Mouse (Mus musculus): ENCODE data around the gene Ctrl. TPM values are rescaled to one million over a fixed set of nuclear protein-coding genes. Genes with fewer than 3 reads are reported as not detected.
"Not testable (repeated sequence)": the region's sequence is repeated elsewhere in the genome, so short reads cannot be mapped to it uniquely, and the experiment has no call there.

The Ctrl gene
- polyA plus RNA-seq (2015; fragmentation: Nextera tagmentation; extraction: Ambion mirVana), result 0.63 and 1.4 TPM in 2 replicates

DNA sequence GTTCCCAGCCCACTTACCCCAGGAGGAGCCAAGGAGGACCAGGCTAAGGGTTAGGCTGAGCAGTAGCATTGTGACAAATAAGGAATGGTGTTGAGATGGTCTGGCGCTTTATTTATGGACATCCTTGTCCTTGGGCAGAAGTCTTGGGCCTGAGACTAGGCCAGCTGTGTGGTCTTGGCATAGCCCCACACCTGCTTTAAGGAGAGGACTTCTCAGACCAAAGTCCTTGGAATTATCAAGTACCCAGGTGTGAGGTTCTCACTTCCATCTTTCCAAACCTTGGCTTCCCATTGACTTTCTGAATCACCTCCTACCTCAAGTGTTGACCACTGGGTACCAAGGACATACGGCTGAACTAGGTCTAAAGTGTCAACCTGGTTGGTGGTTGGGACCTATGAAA lies at the start of gene Ctrl:
TSS of gene Ctrl (minus strand) at position 101 of the 400 bp plus-strand sequence.
- H3K36me3 ChIP-seq (ENCODE audit: control insufficient read depth, insufficient read depth), result peaks cover 49% of the 10 kb centered on the region; the same call in 1 of the 2 replicates
- no peak for ATAC-seq
- no peak within 1 kb of the TSS for H3K9ac ChIP-seq (ENCODE audit: low read depth, low read length)
- H3K4me3 ChIP-seq (ENCODE audit: low read depth, low read length), result no peak within 1 kb of the TSS
- no peak within 1 kb of the TSS for H3K27ac ChIP-seq (ENCODE audit: low read depth, low read length)
- no peaks in the 10 kb centered on the region for H3K4me1 ChIP-seq (replicated peaks; ENCODE audit: control insufficient read depth, insufficient read depth, low read length)
- 95% methylated on average over 2 of the region's 2 CpGs for WGBS
- H3K4me2 ChIP-seq (replicated peaks; ENCODE audit: low read depth), result no peak within 1 kb of the TSS
- H3K9me3 ChIP-seq (ENCODE audit: control insufficient read depth), result no peaks in the 10 kb centered on the region
- no peak for TF ChIP-seq CTCF (IDR thresholded peaks at IDR 0.05; ENCODE audit: low read depth)
- H3K27me3 ChIP-seq (replicated peaks; ENCODE audit: control insufficient read depth, insufficient read depth, low read length), result no peaks in the 10 kb centered on the region

DNA sequence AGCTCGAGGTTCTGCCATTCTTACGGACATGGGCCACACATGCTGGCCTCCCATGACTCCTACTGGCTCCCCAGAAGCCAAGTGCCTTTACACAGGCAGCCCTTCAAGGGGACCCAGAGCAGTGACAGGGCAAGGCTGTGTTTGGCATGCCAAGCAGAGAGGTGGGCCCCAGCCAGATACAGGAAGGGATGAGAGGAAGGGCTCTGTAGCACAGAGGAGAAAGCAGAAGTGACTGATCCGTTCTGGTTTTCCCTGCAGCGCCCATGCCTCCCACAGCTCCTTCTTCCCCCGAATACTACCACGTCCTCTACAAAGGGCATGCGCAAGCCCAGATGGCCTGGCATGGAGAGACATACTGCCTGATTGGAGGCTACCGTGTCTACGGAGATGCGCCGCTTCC lies 49.7 kb upstream of the Ctrl start:
- H3K9me3 ChIP-seq (ENCODE audit: control insufficient read depth); H3K9ac ChIP-seq (ENCODE audit: low read depth, low read length); H3K4me3 ChIP-seq (ENCODE audit: low read depth, low read length); ATAC-seq; H3K4me2 ChIP-seq (replicated peaks; ENCODE audit: low read depth); H3K27me3 ChIP-seq (replicated peaks; ENCODE audit: control insufficient read depth, insufficient read depth, low read length); H3K4me1 ChIP-seq (replicated peaks; ENCODE audit: control insufficient read depth, insufficient read depth, low read length); H3K27ac ChIP-seq (ENCODE audit: low read depth, low read length); H3K36me3 ChIP-seq (ENCODE audit: control insufficient read depth, insufficient read depth): not testable (repeated sequence)
- 76% methylated on average over 11 of the region's 11 CpGs for WGBS

DNA sequence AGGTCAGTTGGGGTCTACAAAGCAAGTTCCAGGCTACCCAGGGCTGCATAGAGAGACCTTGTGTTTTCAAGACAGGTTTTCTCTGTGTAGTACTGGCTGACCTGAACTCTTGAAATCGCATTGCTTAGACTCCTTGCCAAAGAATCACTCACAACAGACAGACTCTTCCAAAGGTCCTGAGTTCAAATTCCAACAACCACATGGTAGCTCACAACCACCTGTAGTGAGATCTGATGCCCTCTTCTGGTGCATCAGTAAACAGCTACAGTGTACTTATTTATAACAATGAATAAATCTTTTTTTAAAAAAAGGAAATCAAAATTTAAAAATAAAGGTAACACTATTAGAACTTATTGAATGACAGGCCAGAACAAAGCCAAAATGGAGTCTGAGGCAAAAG lies 47.5 kb upstream of the Ctrl start:
- H3K27me3 ChIP-seq (replicated peaks; ENCODE audit: control insufficient read depth, insufficient read depth, low read length), result no peaks in the 10 kb centered on the region
- H3K36me3 ChIP-seq (ENCODE audit: control insufficient read depth, insufficient read depth), result no peaks in the 10 kb centered on the region
- peak; percentile 21; the same call in 1 of the 2 replicates for TF ChIP-seq CTCF (IDR thresholded peaks at IDR 0.05; ENCODE audit: low read depth)
- H3K4me1 ChIP-seq (replicated peaks; ENCODE audit: control insufficient read depth, insufficient read depth, low read length), result no peaks in the 10 kb centered on the region
- WGBS, result 98% methylated on average over 1 of the region's 1 CpGs
- no peak overlapping the region for H3K9ac ChIP-seq (ENCODE audit: low read depth, low read length)
- no peak overlapping the region for H3K27ac ChIP-seq (ENCODE audit: low read depth, low read length)
- ATAC-seq, result no peak
- H3K4me2 ChIP-seq (replicated peaks; ENCODE audit: low read depth), result no peak overlapping the region
- H3K4me3 ChIP-seq (ENCODE audit: low read depth, low read length), result no peak overlapping the region
- H3K9me3 ChIP-seq (ENCODE audit: control insufficient read depth), result no peaks in the 10 kb centered on the region

DNA sequence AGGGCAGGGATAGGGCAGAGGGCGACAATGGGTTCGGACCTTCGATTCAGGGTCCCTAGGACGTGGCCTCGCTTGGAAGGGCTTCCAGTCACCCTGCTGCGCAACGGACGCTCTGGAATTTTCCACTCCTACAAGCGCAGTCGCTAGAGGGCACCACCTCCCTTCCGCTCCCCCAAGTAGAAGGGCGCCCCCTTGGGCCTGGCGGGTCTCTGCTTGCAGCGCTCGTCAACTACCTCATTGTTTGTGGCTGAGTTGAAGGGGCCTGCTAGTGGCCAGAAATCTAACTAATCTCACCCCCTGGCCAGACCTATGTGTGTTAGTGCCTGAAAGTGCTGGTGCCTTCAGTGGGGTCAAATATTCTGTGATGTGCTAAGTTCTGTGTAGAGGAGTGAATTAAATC lies 45.7 kb upstream of the Ctrl start, which contains the start of gene Dpep3:
TSS of gene Dpep3 (minus strand) at position 105 of the 400 bp plus-strand sequence.
- H3K4me3 ChIP-seq (ENCODE audit: low read depth, low read length), result no peak within 1 kb of the TSS
- H3K36me3 ChIP-seq (ENCODE audit: control insufficient read depth, insufficient read depth), result no peaks in the 10 kb centered on the region
- H3K4me1 ChIP-seq (replicated peaks; ENCODE audit: control insufficient read depth, insufficient read depth, low read length), result no peaks in the 10 kb centered on the region
- 94% methylated on average over 15 of the region's 15 CpGs for WGBS
- H3K9ac ChIP-seq (ENCODE audit: low read depth, low read length), result no peak within 1 kb of the TSS
- H3K4me2 ChIP-seq (replicated peaks; ENCODE audit: low read depth), result no peak within 1 kb of the TSS
- no peak within 1 kb of the TSS for H3K27ac ChIP-seq (ENCODE audit: low read depth, low read length)
- H3K9me3 ChIP-seq (ENCODE audit: control insufficient read depth), result no peaks in the 10 kb centered on the region
- ATAC-seq, result no peak
- TF ChIP-seq CTCF (IDR thresholded peaks at IDR 0.05; ENCODE audit: low read depth), result 0 out of 2 replicates have a peak, but pooled peaks have one; percentile 23
- H3K27me3 ChIP-seq (replicated peaks; ENCODE audit: control insufficient read depth, insufficient read depth, low read length), result no peaks in the 10 kb centered on the region

DNA sequence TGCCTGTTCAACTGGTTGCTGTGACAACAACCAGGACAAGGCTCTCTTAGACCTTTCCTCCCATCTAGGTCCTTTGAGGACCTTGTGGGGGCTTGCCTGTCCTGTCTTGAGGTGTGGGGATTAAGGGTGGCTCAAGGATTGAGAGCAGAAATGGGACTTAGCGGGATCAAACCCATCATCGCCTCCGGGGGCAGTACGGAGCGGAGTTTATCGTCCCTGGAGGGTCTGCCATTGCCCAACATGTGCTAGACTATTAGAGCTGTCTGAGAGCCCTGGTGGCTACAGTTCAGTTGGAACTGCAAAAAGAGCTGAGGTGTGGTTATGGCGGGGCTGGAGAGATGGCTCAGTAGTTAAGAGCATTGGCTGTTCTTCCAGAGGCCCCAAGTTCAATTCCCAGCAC lies 41.7 kb upstream of the Ctrl start:
- Histone ChIP-seq H3K4me2 (replicated peaks; ENCODE audit: low read depth) (no peak overlapping the region), H3K36me3 (ENCODE audit: control insufficient read depth, insufficient read depth) (no peaks in the 10 kb centered on the region), H3K27me3 (replicated peaks; ENCODE audit: control insufficient read depth, insufficient read depth, low read length) (no peaks in the 10 kb centered on the region), H3K4me3 (ENCODE audit: low read depth, low read length) (no peak overlapping the region), H3K4me1 (replicated peaks; ENCODE audit: control insufficient read depth, insufficient read depth, low read length) (no peaks in the 10 kb centered on the region), H3K27ac (ENCODE audit: low read depth, low read length) (no peak overlapping the region), H3K9me3 (ENCODE audit: control insufficient read depth) (no peaks in the 10 kb centered on the region), H3K9ac (ENCODE audit: low read depth, low read length) (no peak overlapping the region)
- WGBS, result 76% methylated on average over 7 of the region's 7 CpGs
- peak; percentile 9; the same call in 1 of the 2 replicates for TF ChIP-seq CTCF (IDR thresholded peaks at IDR 0.05; ENCODE audit: low read depth)
- no peak for ATAC-seq

DNA sequence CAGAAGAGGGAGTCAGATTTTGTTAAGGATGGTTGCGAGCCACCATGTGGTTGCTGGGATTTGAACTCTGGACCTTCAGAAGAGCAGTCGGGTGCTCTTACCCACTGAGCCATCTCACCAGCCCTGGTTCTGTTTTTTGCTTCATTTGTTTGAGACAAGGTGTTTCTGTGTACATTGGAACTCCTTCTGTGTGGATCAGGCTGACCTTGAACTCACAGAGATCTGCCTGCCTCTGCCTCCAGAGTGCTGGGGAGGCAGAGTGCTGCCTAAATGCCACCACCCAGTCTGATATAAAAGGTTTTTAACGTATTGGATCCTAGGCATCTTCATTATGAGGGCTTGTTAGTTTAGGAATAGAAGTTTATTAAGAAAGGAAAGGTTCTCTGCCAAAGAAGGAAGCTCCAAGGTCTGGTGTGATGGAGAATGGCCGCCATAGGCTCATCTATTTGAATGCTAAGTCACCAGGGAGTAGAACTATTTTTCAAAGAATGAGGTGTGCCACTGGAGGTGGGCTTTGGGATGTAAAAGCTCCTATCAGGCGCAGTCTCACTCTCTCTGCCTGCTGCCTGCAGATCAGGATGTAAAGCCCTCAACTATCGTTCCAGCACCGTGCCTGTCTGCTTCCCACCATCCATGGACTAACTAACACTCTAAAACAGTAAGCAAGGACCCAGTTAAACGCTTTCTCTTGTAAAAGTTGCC lies 37.5 kb upstream of the Ctrl start:
- Histone ChIP-seq H3K9ac (ENCODE audit: low read depth, low read length) (no peak overlapping the region), H3K4me3 (ENCODE audit: low read depth, low read length) (no peak overlapping the region), H3K4me2 (replicated peaks; ENCODE audit: low read depth) (no peak overlapping the region), H3K27me3 (replicated peaks; ENCODE audit: control insufficient read depth, insufficient read depth, low read length) (no peaks in the 10 kb centered on the region), H3K9me3 (ENCODE audit: control insufficient read depth) (no peaks in the 10 kb centered on the region), H3K36me3 (ENCODE audit: control insufficient read depth, insufficient read depth) (no peaks in the 10 kb centered on the region), H3K4me1 (replicated peaks; ENCODE audit: control insufficient read depth, insufficient read depth, low read length) (no peaks in the 10 kb centered on the region), H3K27ac (ENCODE audit: low read depth, low read length) (no peak overlapping the region)
- 76% methylated on average over 8 of the region's 8 CpGs for WGBS
- no peak for ATAC-seq
- no peak for TF ChIP-seq CTCF (IDR thresholded peaks at IDR 0.05; ENCODE audit: low read depth)
